In genomic region chr8:117033393-117033792, GRCm38 (mm10) we compare ENCODE assay signal across 24 mouse cellular contexts. TPM values are rescaled to one million over a fixed set of nuclear protein-coding genes. Genes with fewer than 3 reads are reported as not detected.
DNase-seq lines count a peak whose midpoint lies in the region; ATAC-seq lines count a peak whose summit lies in the region.
"Had no signal": no experiment of that assay in that cellular context is flagged by ENCODE, and none has a peak within 500 bp of the region (broad histone marks: within the 10 kb centered on the region; RNA-seq: fewer than 3 reads in every experiment).

No protein-coding gene starts in this region.

- H3K9ac ChIP-seq in hindbrain, embryonic 16.5 days (ENCODE audit: low read depth, low read length): no peak overlapping the region
- H3K9ac ChIP-seq: embryonic facial prominence, embryonic 13.5 days; heart, embryonic 12.5 days; liver, embryonic 14.5 days had no signal

- H3K4me3 ChIP-seq in hindbrain, embryonic 16.5 days (ENCODE audit: low read length): no peak overlapping the region
- H3K4me3 ChIP-seq: embryonic facial prominence, embryonic 13.5 days; heart, embryonic 12.5 days had no signal

- WGBS in hindbrain, embryonic 16.5 days: 82% methylated on average over 3 of the region's 3 CpGs

- no peaks in the 10 kb centered on the region for H3K9me3 ChIP-seq in hindbrain, embryonic 16.5 days (ENCODE audit: control insufficient read depth, low read length)
- H3K9me3 ChIP-seq: embryonic facial prominence, embryonic 13.5 days; heart, embryonic 12.5 days had no signal

- H3K27me3 ChIP-seq in hindbrain, embryonic 16.5 days (replicated peaks; ENCODE audit: control insufficient read depth, insufficient read depth, low read length): no peaks in the 10 kb centered on the region
- H3K27me3 ChIP-seq: embryonic facial prominence, embryonic 13.5 days; heart, embryonic 12.5 days; Patski had no signal

- H3K4me2 ChIP-seq in hindbrain, embryonic 16.5 days (ENCODE audit: low read length): no peak overlapping the region
- H3K4me2 ChIP-seq: embryonic facial prominence, embryonic 13.5 days; heart, embryonic 12.5 days; midbrain, embryonic 11.5 days had no signal

- no peak overlapping the region for H3K27ac ChIP-seq in hindbrain, embryonic 16.5 days (ENCODE audit: low read depth, low read length)
- H3K27ac ChIP-seq: embryonic facial prominence, embryonic 13.5 days; liver, embryonic 14.5 days; stomach, postnatal 0 days had no signal

- DNase-seq in 3T3-L1 (ENCODE audit: low read depth, low spot score): peak; percentile 28
- peak; percentile 62 to 71 for DNase-seq in adrenal gland, postnatal 36 days
- DNase-seq in frontal cortex, postnatal 25 days (ENCODE audit: low spot score in 2 of 2): no peak
- no peak for DNase-seq in layer of hippocampus, postnatal 36 days
- DNase-seq: cerebellum, postnatal 36 days; gastrocnemius, postnatal 25 days; kidney, adult 18-20 months; kidney, postnatal 14 days; left cerebral cortex, postnatal 4 days; lung, postnatal 14 days; right cerebral cortex, postnatal 14 days had no signal

- peak; percentile 63 for ATAC-seq in CD4-positive, CD25-positive, alpha-beta regulatory T cell, adult 4 months
- ATAC-seq in megakaryocyte progenitor cell, adult 5-6 weeks (replicated peaks; ENCODE audit: poor library complexity): peak; percentile 82
- ATAC-seq in frontal cortex, adult (ENCODE audit: low TSS enrichment): no peak
- no peak for ATAC-seq in hindbrain, embryonic 16.5 days
- ATAC-seq: Patski had no signal

- H3K36me3 ChIP-seq in hindbrain, embryonic 16.5 days (ENCODE audit: control insufficient read depth, insufficient read depth, low read length): no peaks in the 10 kb centered on the region
- H3K36me3 ChIP-seq: embryonic facial prominence, embryonic 13.5 days; heart, embryonic 12.5 days had no signal

- no peaks in the 10 kb centered on the region for H3K4me1 ChIP-seq in hindbrain, embryonic 16.5 days (ENCODE audit: control insufficient read depth, insufficient read depth, low read depth, low read length)
- H3K4me1 ChIP-seq: embryonic facial prominence, embryonic 13.5 days; heart, embryonic 12.5 days had no signal

RNA-seq across cellular contexts. Expression of gene Gcsh, which starts 40.1 kb away (rescaled TPM):
- 10 to 100 TPM; 23.1 to 28.6 TPM for polyA plus RNA-seq in CD4-positive, CD25-positive, alpha-beta regulatory T cell, adult 4 months (2017; shearing (Covaris generic))
- total RNA-seq in adrenal gland, postnatal 36 days (2021): 100 to 1,000 TPM; 125 to 176 TPM
- 52.1 and 59.5 TPM in 2 replicates for total RNA-seq in megakaryocyte progenitor cell, adult 5-6 weeks (2015)
- 64.6 and 71.7 TPM in 2 replicates for total RNA-seq in megakaryocyte progenitor cell, adult 5-6 weeks (2017)
- 10 to 100 TPM; 40.3 to 46.2 TPM for total RNA-seq in layer of hippocampus, postnatal 36 days (2021)
- polyA plus RNA-seq in hindbrain, embryonic 16.5 days (2015; fragmentation: Nextera tagmentation; extraction: Ambion mirVana): 105 and 119 TPM in 2 replicates

RNA-seq across cellular contexts. Expression of gene Pkd1l2, which starts 48.9 kb away (rescaled TPM):
- not detected for polyA plus RNA-seq in CD4-positive, CD25-positive, alpha-beta regulatory T cell, adult 4 months (2017; shearing (Covaris generic))
- total RNA-seq in adrenal gland, postnatal 36 days (2021): 1 to 10 TPM; 1.3 to 3.7 TPM
- total RNA-seq in megakaryocyte progenitor cell, adult 5-6 weeks (2015): 0.07 and 0.39 TPM in 2 replicates
- 0.17 TPM in 2 replicates for total RNA-seq in megakaryocyte progenitor cell, adult 5-6 weeks (2017)
- under 1 TPM in 1 of 2 experiments, not detected in 1; 0.05 TPM for total RNA-seq in layer of hippocampus, postnatal 36 days (2021)
- polyA plus RNA-seq in hindbrain, embryonic 16.5 days (2015; fragmentation: Nextera tagmentation; extraction: Ambion mirVana): 0.05 TPM in 2 replicates
- total RNA-seq: CH12.LX; left cerebral cortex, postnatal 4 days had no signal
- polyA plus RNA-seq: hindbrain, embryonic 11.5 days; liver, embryonic 14.5 days; midbrain, embryonic 11.5 days; neural tube, embryonic 11.5 days; Patski; stomach, postnatal 0 days had no signal

RNA-seq across cellular contexts. Expression of gene 1700030J22Rik, which starts 54.6 kb away (rescaled TPM):
- polyA plus RNA-seq in CD4-positive, CD25-positive, alpha-beta regulatory T cell, adult 4 months (2017; shearing (Covaris generic)): not detected
- 1 to 10 TPM; 1.2 to 2.7 TPM for total RNA-seq in adrenal gland, postnatal 36 days (2021)
- total RNA-seq in megakaryocyte progenitor cell, adult 5-6 weeks (2015): not detected in 2 replicates
- total RNA-seq in megakaryocyte progenitor cell, adult 5-6 weeks (2017): 0.24 TPM in 1 of 2 replicates, not detected in the other
- 1 to 10 TPM; 8.0 TPM for total RNA-seq in layer of hippocampus, postnatal 36 days (2021)
- 7.8 and 8.0 TPM in 2 replicates for polyA plus RNA-seq in hindbrain, embryonic 16.5 days (2015; fragmentation: Nextera tagmentation; extraction: Ambion mirVana)

Comparison
In these comparisons a context has a peak if more than half of its experiments do, and no peak if none do; other contexts are left out.
1. DNase-seq: peak in 3T3-L1 (single experiment) and adrenal gland, postnatal 36 days (2 of 2); none in frontal cortex, postnatal 25 days (0 of 2) and layer of hippocampus, postnatal 36 days (0 of 2).
2. ATAC-seq: peak in CD4-positive, CD25-positive, alpha-beta regulatory T cell, adult 4 months (single experiment) and megakaryocyte progenitor cell, adult 5-6 weeks (single experiment); none in frontal cortex, adult (single experiment) and hindbrain, embryonic 16.5 days (single experiment).